Mouse (Mus musculus): ENCODE results near the gene Pxk.

The Pxk gene

GRCm38 (mm10) chr14:8154072-8154471 is 56.1 kb downstream of the Pxk start:
- no peak for TF ChIP-seq GATA4 (IDR thresholded peaks at IDR 0.05; ENCODE audit: insufficient replicate concordance, low read length)

GRCm38 (mm10) chr14:8156947-8157346 is 58.9 kb downstream of the Pxk start:
- TF ChIP-seq GATA4 (IDR thresholded peaks at IDR 0.05; ENCODE audit: insufficient replicate concordance, low read length): no peak

GRCm38 (mm10) chr14:8158721-8159120 is 60.7 kb downstream of the Pxk start:
- no peak for TF ChIP-seq GATA4 (IDR thresholded peaks at IDR 0.05; ENCODE audit: insufficient replicate concordance, low read length)

- no peak for TF ChIP-seq GATA4 (IDR thresholded peaks at IDR 0.05; ENCODE audit: insufficient replicate concordance, low read length)
Observed at GRCm38 (mm10) chr14:8159141-8159540, 61.1 kb downstream of the Pxk start.

GRCm38 (mm10) chr14:8161777-8162176 is 63.8 kb downstream of the Pxk start:
- no peak for TF ChIP-seq GATA4 (IDR thresholded peaks at IDR 0.05; ENCODE audit: insufficient replicate concordance, low read length)

GRCm38 (mm10) chr14:8164463-8164862 is 66.5 kb downstream of the Pxk start:
- no peak for TF ChIP-seq GATA4 (IDR thresholded peaks at IDR 0.05; ENCODE audit: insufficient replicate concordance, low read length)

GRCm38 (mm10) chr14:8172507-8173410 is 74.7 kb downstream of the Pxk start, which contains the start of gene Pdhb:
Pdhb (minus strand) TSS chr14:8173025.
- peak; percentile 89; the same call in 1 of the 2 replicates for TF ChIP-seq GATA4 (IDR thresholded peaks at IDR 0.05; ENCODE audit: insufficient replicate concordance, low read length)

- TF ChIP-seq GATA4 (IDR thresholded peaks at IDR 0.05; ENCODE audit: insufficient replicate concordance, low read length): no peak
Observed at GRCm38 (mm10) chr14:8174634-8175033, 76.6 kb downstream of the Pxk start.

GRCm38 (mm10) chr14:8176251-8176650 is 78.2 kb downstream of the Pxk start:
- TF ChIP-seq GATA4 (IDR thresholded peaks at IDR 0.05; ENCODE audit: insufficient replicate concordance, low read length): no peak

- TF ChIP-seq GATA4 (IDR thresholded peaks at IDR 0.05; ENCODE audit: insufficient replicate concordance, low read length): no peak
Observed at GRCm38 (mm10) chr14:8180371-8181035, 82.5 kb downstream of the Pxk start.

- no peak for TF ChIP-seq GATA4 (IDR thresholded peaks at IDR 0.05; ENCODE audit: insufficient replicate concordance, low read length)
Observed at GRCm38 (mm10) chr14:8183330-8183729, 85.3 kb downstream of the Pxk start.

GRCm38 (mm10) chr14:8186278-8187045 is 88.5 kb downstream of the Pxk start:
- no peak for TF ChIP-seq GATA4 (IDR thresholded peaks at IDR 0.05; ENCODE audit: insufficient replicate concordance, low read length)

- TF ChIP-seq GATA4 (IDR thresholded peaks at IDR 0.05; ENCODE audit: insufficient replicate concordance, low read length): no peak
Observed at GRCm38 (mm10) chr14:8190556-8190955, 92.5 kb downstream of the Pxk start.

- TF ChIP-seq GATA4 (IDR thresholded peaks at IDR 0.05; ENCODE audit: insufficient replicate concordance, low read length): no peak
Observed at GRCm38 (mm10) chr14:8191331-8191965, 93.4 kb downstream of the Pxk start.

GRCm38 (mm10) chr14:8192727-8193126 is 94.7 kb downstream of the Pxk start:
- TF ChIP-seq GATA4 (IDR thresholded peaks at IDR 0.05; ENCODE audit: insufficient replicate concordance, low read length): no peak
